Mouse (Mus musculus) stomach, embryonic 15.5 days (tissue): ENCODE data around the gene Nos3. TPM values are rescaled to one million over a fixed set of nuclear protein-coding genes. Genes with fewer than 3 reads are reported as not detected.

Source experiments
- ATAC-seq: fragments of 200-750 bp; cut with Nextera tagmentation; 2 replicates; pipeline ENCODE4 v1.8.0; 2017; ENCODE audit warnings: low read depth, moderate number of reproducible peaks, moderate TSS enrichment; ENCODE audit not compliant: insufficient read depth, low FRiP score
- H3K27ac ChIP-seq: fragments of 300-500 bp; sonication (generic); 2 replicates; pipeline ENCODE4 v1.5.1; 2015; ENCODE audit warnings: mild to moderate bottlenecking, inconsistent platforms
- H3K27me3 ChIP-seq: fragments of 300-500 bp; sonication (generic); replicated peaks from 2 replicates; pipeline ENCODE4 v1.6.1; 2015; ENCODE audit warnings: inconsistent platforms
- H3K36me3 ChIP-seq: fragments of 300-500 bp; sonication (generic); 2 replicates; pipeline ENCODE4 v1.6.1; 2015; ENCODE audit warnings: inconsistent platforms
- H3K4me1 ChIP-seq: fragments of 300-500 bp; sonication (generic); 2 replicates; pipeline ENCODE4 v1.6.1; 2015; ENCODE audit warnings: inconsistent platforms
- H3K4me2 ChIP-seq: fragments of 300-500 bp; sonication (generic); 2 replicates; pipeline ENCODE4 v1.6.1; 2015; ENCODE audit warnings: mild to moderate bottlenecking, inconsistent platforms
- H3K4me3 ChIP-seq: fragments of 300-500 bp; sonication (generic); replicated peaks from 2 replicates; pipeline ENCODE4 v1.5.1; 2015; ENCODE audit warnings: inconsistent platforms
- H3K9ac ChIP-seq: fragments of 300-500 bp; sonication (generic); 2 replicates; pipeline ENCODE4 v1.6.1; 2015; ENCODE audit warnings: inconsistent platforms
- H3K9me3 ChIP-seq: fragments of 300-500 bp; sonication (generic); 2 replicates; pipeline ENCODE4 v1.6.1; 2016; ENCODE audit warnings: inconsistent platforms
- WGBS: fragments of 180-500 bp; shearing (Covaris S2); methylation state at CpG from one replicate; pipeline ENCODE4 v1.1.7; 2015; 5-methylcytosine and 5-hydroxymethylcytosine counted together
- polyA plus RNA-seq: library from polyadenylated mRNA; unstranded; fragments of >200 nt; fragmentation: Nextera tagmentation; extraction: Ambion mirVana; gene quantifications from 2 replicates; pipeline ENCODE4 v1.2.1, GENCODE M21; 2015

Nos3 gene
- polyA plus RNA-seq, 1 experiment from 2014 or later: 6.8 TPM

DNA sequence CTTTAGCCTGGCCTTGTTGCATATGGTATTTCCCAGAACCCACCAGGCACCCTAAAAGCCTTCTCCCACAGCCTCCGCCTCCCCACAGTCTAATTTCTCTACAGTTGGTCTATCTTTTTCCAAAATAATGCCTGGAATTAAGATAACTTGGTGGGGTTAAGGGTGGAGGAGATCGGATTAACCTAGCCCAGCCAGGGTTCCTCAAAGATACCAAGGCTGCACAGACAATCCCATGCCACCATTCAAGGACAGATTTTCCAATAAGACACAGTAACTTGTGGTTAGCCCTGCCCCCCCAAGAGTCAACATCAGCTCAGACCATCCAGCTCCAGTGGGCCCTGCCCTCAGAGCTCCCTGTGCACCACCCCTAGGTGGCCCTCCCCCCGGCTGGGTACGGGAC, 15.9 kb downstream of the Nos3 start:
- ATAC-seq: no peak
- no peak overlapping the region for H3K4me3 ChIP-seq
- peaks cover 9% of the 10 kb centered on the region; the same call in 1 of the 2 replicates for H3K4me1 ChIP-seq
- no peak overlapping the region for H3K4me2 ChIP-seq
- WGBS: 87% methylated on average over 4 of the region's 4 CpGs
- no peaks in the 10 kb centered on the region for H3K9me3 ChIP-seq
- no peak overlapping the region for H3K27ac ChIP-seq
- H3K27me3 ChIP-seq: peaks cover 8% of the 10 kb centered on the region; the same call in 1 of the 2 replicates
- no peak overlapping the region for H3K9ac ChIP-seq
- H3K36me3 ChIP-seq: no peaks in the 10 kb centered on the region

DNA sequence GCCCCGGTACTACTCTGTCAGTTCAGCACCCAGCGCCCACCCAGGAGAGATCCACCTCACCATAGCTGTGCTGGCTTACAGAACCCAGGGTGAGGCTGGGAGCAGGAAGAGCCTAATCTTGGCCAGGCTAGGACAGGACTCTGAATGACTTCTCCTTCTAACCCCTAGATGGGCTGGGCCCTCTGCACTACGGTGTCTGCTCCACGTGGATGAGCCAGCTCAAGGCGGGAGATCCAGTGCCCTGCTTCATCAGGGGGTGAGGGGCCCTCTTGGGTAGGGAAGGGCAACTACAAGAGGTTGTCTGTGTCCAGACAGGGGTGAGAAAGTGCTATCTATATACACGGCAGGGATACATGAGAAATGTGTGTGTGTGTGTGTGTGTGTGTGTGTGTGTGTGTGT, 16.9 kb downstream of the Nos3 start:
- no peak for ATAC-seq
- WGBS: 61% methylated on average over 6 of the region's 6 CpGs
- peaks cover 18% of the 10 kb centered on the region for H3K27me3 ChIP-seq
- H3K9ac ChIP-seq: no peak overlapping the region
- no peak overlapping the region for H3K4me3 ChIP-seq
- no peak overlapping the region for H3K27ac ChIP-seq
- no peaks in the 10 kb centered on the region for H3K36me3 ChIP-seq
- no peaks in the 10 kb centered on the region for H3K9me3 ChIP-seq
- H3K4me1 ChIP-seq: peaks cover 9% of the 10 kb centered on the region; the same call in 1 of the 2 replicates
- H3K4me2 ChIP-seq: no peak overlapping the region

DNA sequence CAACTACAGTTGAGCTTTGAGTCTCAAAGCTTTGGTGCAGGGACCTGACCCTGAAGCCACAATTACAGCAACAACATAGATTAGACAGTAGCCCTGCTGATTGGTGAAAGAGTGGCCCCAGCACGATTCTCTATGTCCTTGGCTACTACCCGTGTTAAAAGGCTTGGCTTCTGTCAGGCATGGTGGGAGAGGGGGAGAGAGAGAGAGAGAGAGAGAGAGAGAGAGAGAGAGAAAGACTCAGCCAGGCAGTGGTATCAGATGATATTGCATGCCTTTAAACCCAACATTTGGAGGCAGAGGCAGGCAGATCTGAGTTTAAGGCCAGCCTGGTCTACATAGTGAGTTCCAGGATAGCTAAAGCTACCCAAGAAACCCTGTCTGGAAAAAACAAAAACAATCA, 17.4 kb downstream of the Nos3 start:
- no peak overlapping the region for H3K4me3 ChIP-seq
- peaks cover 23% of the 10 kb centered on the region for H3K27me3 ChIP-seq
- H3K4me1 ChIP-seq: peaks cover 9% of the 10 kb centered on the region; the same call in 1 of the 2 replicates
- no peaks in the 10 kb centered on the region for H3K9me3 ChIP-seq
- H3K9ac ChIP-seq: no peak overlapping the region
- H3K4me2 ChIP-seq: no peak overlapping the region
- no peak for ATAC-seq
- no peak overlapping the region for H3K27ac ChIP-seq
- H3K36me3 ChIP-seq: no peaks in the 10 kb centered on the region
- 51% methylated on average over 2 of the region's 2 CpGs for WGBS

DNA sequence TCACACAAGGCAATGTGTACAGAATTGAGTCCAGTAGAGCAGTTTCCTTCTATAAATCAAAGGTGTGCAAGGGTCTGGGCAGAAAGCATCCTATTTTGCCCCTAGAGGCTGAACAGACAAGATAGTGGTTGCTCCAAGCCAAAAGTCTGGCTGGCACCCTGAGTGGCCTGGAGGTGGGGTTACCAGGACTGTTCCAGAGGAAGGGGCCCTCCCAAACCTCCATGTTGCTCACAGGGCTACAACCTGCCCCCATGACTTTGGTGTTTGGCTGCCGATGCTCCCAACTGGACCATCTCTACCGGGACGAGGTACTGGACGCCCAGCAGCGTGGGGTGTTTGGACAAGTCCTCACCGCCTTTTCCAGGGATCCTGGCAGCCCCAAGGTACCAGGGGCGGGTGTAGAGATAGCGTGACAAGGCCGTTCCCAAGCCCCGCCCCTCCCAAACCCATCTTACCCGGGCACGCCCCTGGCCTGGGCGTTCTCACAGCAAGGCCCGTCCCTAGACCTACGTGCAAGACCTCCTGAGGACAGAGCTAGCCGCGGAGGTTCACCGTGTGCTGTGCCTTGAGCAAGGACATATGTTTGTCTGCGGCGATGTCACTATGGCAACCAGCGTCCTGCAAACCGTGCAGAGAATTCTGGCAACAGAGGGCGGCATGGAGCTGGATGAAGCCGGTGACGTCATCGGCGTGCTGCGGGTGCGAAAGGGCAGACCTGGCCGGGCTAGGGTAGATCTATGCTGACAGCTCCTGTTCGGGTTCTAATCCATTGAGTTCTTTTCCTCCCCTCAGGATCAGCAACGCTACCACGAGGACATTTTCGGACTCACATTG, 18.6 kb downstream of the Nos3 start:
- Histone ChIP-seq H3K9me3 (no peaks in the 10 kb centered on the region), H3K4me1 (peaks cover 21% of the 10 kb centered on the region), H3K4me2 (peak overlapping the region; percentile 63), H3K9ac (peak overlapping the region; percentile 33; the same call in 1 of the 2 replicates), H3K4me3 (peak overlapping the region; percentile 39), H3K36me3 (no peaks in the 10 kb centered on the region), H3K27me3 (peaks cover 27% of the 10 kb centered on the region), H3K27ac (peak overlapping the region; percentile 17; the same call in 1 of the 2 replicates)
- WGBS: 1% methylated on average over 34 of the region's 34 CpGs
- peak; percentile 90 for ATAC-seq

DNA sequence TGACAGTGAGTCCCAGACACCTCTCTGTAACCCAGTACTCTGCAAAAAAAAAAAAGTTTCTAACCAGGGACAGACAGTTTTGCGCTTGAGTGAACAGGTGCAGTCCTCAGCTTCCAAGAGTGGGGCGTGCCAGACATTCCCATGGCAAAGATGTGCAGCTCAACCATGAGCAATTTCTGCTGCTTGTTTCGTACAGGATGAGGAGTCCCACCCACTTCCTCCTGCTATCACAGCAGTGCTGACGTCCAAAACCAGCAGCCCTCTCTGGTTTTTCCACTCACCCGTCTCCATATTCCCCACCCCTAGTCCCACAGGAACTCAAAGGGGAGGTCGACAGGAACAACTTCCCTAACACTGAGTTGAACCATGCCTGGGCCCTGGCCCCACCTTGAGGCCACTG, 19.8 kb downstream of the Nos3 start:
- H3K4me2 ChIP-seq: no peak overlapping the region
- H3K4me1 ChIP-seq: peaks cover 24% of the 10 kb centered on the region
- ATAC-seq: no peak
- no peaks in the 10 kb centered on the region for H3K36me3 ChIP-seq
- no peak overlapping the region for H3K4me3 ChIP-seq
- H3K9me3 ChIP-seq: no peaks in the 10 kb centered on the region
- no peak overlapping the region for H3K9ac ChIP-seq
- H3K27me3 ChIP-seq: peaks cover 28% of the 10 kb centered on the region
- H3K27ac ChIP-seq: no peak overlapping the region
- WGBS: 64% methylated on average over 6 of the region's 6 CpGs

GRCm38 (mm10) chr5:24385374-24385773, 20.8 kb downstream of the Nos3 start:
- Histone ChIP-seq H3K9ac (no peak overlapping the region), H3K36me3 (no peaks in the 10 kb centered on the region), H3K4me1 (peaks cover 24% of the 10 kb centered on the region), H3K4me2 (no peak overlapping the region), H3K27ac (no peak overlapping the region), H3K27me3 (peaks cover 28% of the 10 kb centered on the region), H3K4me3 (no peak overlapping the region), H3K9me3 (no peaks in the 10 kb centered on the region)
- WGBS: 93% methylated on average over 5 of the region's 5 CpGs
- ATAC-seq: no peak

DNA sequence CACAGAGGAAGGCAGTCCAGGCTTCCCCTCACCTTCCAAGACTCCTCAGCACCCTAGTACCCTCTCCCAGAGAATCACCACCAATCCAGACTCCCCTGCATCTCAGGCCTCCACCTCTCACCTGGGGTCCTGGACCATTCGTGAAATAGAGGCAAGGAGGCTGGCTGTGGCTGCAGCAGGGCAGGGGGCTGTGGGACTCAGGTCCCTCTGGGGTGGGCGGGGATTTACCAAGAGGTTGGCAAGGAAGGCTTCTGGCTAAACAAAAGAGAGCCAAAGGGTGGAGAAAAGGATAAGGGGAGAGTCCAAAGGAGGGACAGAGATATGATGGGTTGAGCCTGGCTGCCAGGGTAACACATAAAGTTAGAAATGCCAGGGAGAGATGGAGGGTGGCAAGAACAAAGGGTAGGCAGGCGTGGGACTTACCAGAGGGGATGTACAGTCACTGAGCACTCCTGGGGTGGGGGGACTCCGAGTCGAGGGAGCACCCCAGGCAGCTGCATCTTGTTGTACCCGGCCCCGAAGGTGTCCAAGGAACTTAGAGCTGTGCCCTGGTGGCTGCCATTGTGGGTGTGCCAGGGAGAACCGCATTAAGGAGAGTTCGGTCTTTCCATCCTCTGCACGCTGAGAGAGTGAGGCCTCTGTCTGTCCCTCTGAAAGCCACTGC, 21.4 kb downstream of the Nos3 start:
- ATAC-seq: no peak
- Histone ChIP-seq H3K36me3 (no peaks in the 10 kb centered on the region), H3K4me2 (no peak overlapping the region), H3K9me3 (no peaks in the 10 kb centered on the region), H3K27ac (no peak overlapping the region), H3K27me3 (peaks cover 28% of the 10 kb centered on the region), H3K4me3 (no peak overlapping the region), H3K4me1 (peaks cover 24% of the 10 kb centered on the region), H3K9ac (no peak overlapping the region)
- 85% methylated on average over 10 of the region's 10 CpGs for WGBS

- peak overlapping the region; percentile 50 for H3K4me3 ChIP-seq
- H3K4me1 ChIP-seq: peaks cover 23% of the 10 kb centered on the region
- peak; percentile 47 for ATAC-seq
- no peaks in the 10 kb centered on the region for H3K9me3 ChIP-seq
- peak overlapping the region; percentile 65 for H3K27ac ChIP-seq
- H3K4me2 ChIP-seq: peak overlapping the region; percentile 99
- peak overlapping the region; percentile 33 for H3K9ac ChIP-seq
- H3K27me3 ChIP-seq: peaks cover 28% of the 10 kb centered on the region
- WGBS: under 1% methylated on average over 73 of the region's 73 CpGs
- no peaks in the 10 kb centered on the region for H3K36me3 ChIP-seq
Measured at GRCm38 (mm10) chr5:24387264-24388241, 22.9 kb downstream of the Nos3 start.

- Histone ChIP-seq H3K27me3 (peaks cover 28% of the 10 kb centered on the region), H3K9me3 (no peaks in the 10 kb centered on the region), H3K36me3 (no peaks in the 10 kb centered on the region), H3K4me1 (peaks cover 20% of the 10 kb centered on the region), H3K9ac (peak overlapping the region; percentile 33), H3K27ac (peak overlapping the region; percentile 65), H3K4me2 (peak overlapping the region; percentile 99), H3K4me3 (peak overlapping the region; percentile 50)
- no peak for ATAC-seq
- 26% methylated on average over 26 of the region's 26 CpGs for WGBS
Measured at GRCm38 (mm10) chr5:24388246-24388915, 23.8 kb downstream of the Nos3 start.

- Histone ChIP-seq H3K27ac (no peak overlapping the region), H3K4me3 (no peak overlapping the region), H3K4me1 (peaks cover 18% of the 10 kb centered on the region), H3K9ac (no peak overlapping the region), H3K9me3 (no peaks in the 10 kb centered on the region), H3K27me3 (peaks cover 28% of the 10 kb centered on the region), H3K4me2 (no peak overlapping the region), H3K36me3 (no peaks in the 10 kb centered on the region)
- WGBS: 58% methylated on average over 7 of the region's 7 CpGs
- no peak for ATAC-seq
Measured at GRCm38 (mm10) chr5:24389011-24389657, 24.5 kb downstream of the Nos3 start.

- H3K4me3 ChIP-seq: no peak overlapping the region
- H3K9me3 ChIP-seq: no peaks in the 10 kb centered on the region
- H3K36me3 ChIP-seq: no peaks in the 10 kb centered on the region
- peaks cover 19% of the 10 kb centered on the region for H3K4me1 ChIP-seq
- 78% methylated on average over 4 of the region's 4 CpGs for WGBS
- no peak overlapping the region for H3K4me2 ChIP-seq
- H3K9ac ChIP-seq: no peak overlapping the region
- peaks cover 28% of the 10 kb centered on the region for H3K27me3 ChIP-seq
- ATAC-seq: no peak
- no peak overlapping the region for H3K27ac ChIP-seq
Measured at GRCm38 (mm10) chr5:24389658-24390020, 25.0 kb downstream of the Nos3 start.
